In genomic region chr2:92433578-92434374, GRCm38 (mm10) we compare ENCODE assay signal across 8 mouse cellular contexts. TPM values are rescaled to one million over a fixed set of nuclear protein-coding genes. Genes with fewer than 3 reads are reported as not detected.
DNase-seq lines count a peak whose midpoint lies in the region; ATAC-seq and TF ChIP-seq lines count a peak whose summit lies in the region.

Gene Cry2 (minus strand): TSS chr2:92434043.

- no peaks in the 10 kb centered on the region for H3K36me3 ChIP-seq in embryonic facial prominence, embryonic 14.5 days (ENCODE audit: control insufficient read depth, insufficient read depth, low read length)
- H3K36me3 ChIP-seq in heart, adult 2 months (ENCODE audit: control insufficient read depth, insufficient read depth, low read length), result peaks cover 7% of the 10 kb centered on the region
- H3K36me3 ChIP-seq in limb, embryonic 13.5 days, result no peaks in the 10 kb centered on the region
- H3K36me3 ChIP-seq in midbrain, embryonic 16.5 days (ENCODE audit: control insufficient read depth, insufficient read depth, low read length), result no peaks in the 10 kb centered on the region

- peaks cover 30% of the 10 kb centered on the region for H3K4me1 ChIP-seq in embryonic facial prominence, embryonic 14.5 days (ENCODE audit: control insufficient read depth, insufficient read depth, low read length)
- H3K4me1 ChIP-seq in heart, adult 2 months (ENCODE audit: control insufficient read depth, insufficient read depth, low read length), result peaks cover 26% of the 10 kb centered on the region
- H3K4me1 ChIP-seq in limb, embryonic 13.5 days, result peaks cover 50% of the 10 kb centered on the region
- peaks cover 35% of the 10 kb centered on the region for H3K4me1 ChIP-seq in midbrain, embryonic 16.5 days (ENCODE audit: control insufficient read depth, insufficient read depth, low read length)

- H3K4me2 ChIP-seq in embryonic facial prominence, embryonic 14.5 days (ENCODE audit: low read depth, low read length), result peak within 1 kb of the TSS; percentile 63
- peak within 1 kb of the TSS; percentile 83 for H3K4me2 ChIP-seq in limb, embryonic 13.5 days (replicated peaks)
- H3K4me2 ChIP-seq in midbrain, embryonic 16.5 days (ENCODE audit: low read length), result peak within 1 kb of the TSS; percentile 93

- H3K79me2 ChIP-seq in heart, adult 2 months (replicated peaks; ENCODE audit: control insufficient read depth, insufficient read depth, low read length), result peaks cover 3% of the 10 kb centered on the region; the same call in 1 of the 2 replicates

- no peak; the same call in 1 of the 2 replicates for TF ChIP-seq CTCF in heart, adult 2 months (IDR thresholded peaks at IDR 0.05)

- intact Hi-C loops in heart, adult 2 months (cut with DNase I), result loop anchor here (1.0 to 5.0 kb wide), 3 partner anchors 26 to 251 kb away; partner anchors contain the start of genes Large2 and Pex16

- peak within 1 kb of the TSS; percentile 92 for H3K4me3 ChIP-seq in embryonic facial prominence, embryonic 14.5 days (ENCODE audit: low read depth, low read length)
- H3K4me3 ChIP-seq in heart, adult 2 months, result peak within 1 kb of the TSS; percentile 89
- H3K4me3 ChIP-seq in limb, embryonic 13.5 days, result peak within 1 kb of the TSS; percentile 94
- peak within 1 kb of the TSS; percentile 82 for H3K4me3 ChIP-seq in midbrain, embryonic 16.5 days (ENCODE audit: low read depth, low read length)

- no peaks in the 10 kb centered on the region; the same call in 1 of the 2 replicates for H3K27me3 ChIP-seq in embryonic facial prominence, embryonic 14.5 days (replicated peaks; ENCODE audit: control insufficient read depth, insufficient read depth, low read length)
- H3K27me3 ChIP-seq in heart, adult 2 months (ENCODE audit: control insufficient read depth, insufficient read depth, low read length), result no peaks in the 10 kb centered on the region
- peaks cover 7% of the 10 kb centered on the region; the same call in 1 of the 2 replicates for H3K27me3 ChIP-seq in limb, embryonic 13.5 days
- H3K27me3 ChIP-seq in midbrain, embryonic 16.5 days (ENCODE audit: control insufficient read depth, insufficient read depth, low read depth, low read length), result no peaks in the 10 kb centered on the region

- peak within 1 kb of the TSS; percentile 31; the same call in 1 of the 2 replicates for H3K27ac ChIP-seq in embryonic facial prominence, embryonic 14.5 days (replicated peaks; ENCODE audit: low read depth, low read length)
- H3K27ac ChIP-seq in heart, adult 2 months, result peak within 1 kb of the TSS; percentile 85
- H3K27ac ChIP-seq in limb, embryonic 13.5 days, result peak within 1 kb of the TSS; percentile 33; the same call in 1 of the 2 replicates
- peak within 1 kb of the TSS; percentile 73 for H3K27ac ChIP-seq in midbrain, embryonic 16.5 days (ENCODE audit: low read length)

- TF ChIP-seq EP300 in heart, adult 2 months (IDR thresholded peaks at IDR 0.05; ENCODE audit: insufficient read depth, low read depth, low read length), result peak; percentile 74

- H3K9ac ChIP-seq in embryonic facial prominence, embryonic 14.5 days (ENCODE audit: low read depth, low read length), result peak within 1 kb of the TSS; percentile 79
- peak within 1 kb of the TSS; percentile 98 for H3K9ac ChIP-seq in heart, adult 2 months (ENCODE audit: low read depth, low read length)
- H3K9ac ChIP-seq in limb, embryonic 13.5 days, result peak within 1 kb of the TSS; percentile 89
- H3K9ac ChIP-seq in midbrain, embryonic 16.5 days (ENCODE audit: low read depth, low read length), result peak within 1 kb of the TSS; percentile 87

- DNase-seq in 3T3-L1 (ENCODE audit: low read depth, low spot score), result peak; percentile 99
- peak; percentile 92 to 99 for DNase-seq in adrenal gland, postnatal 4 days (ENCODE audit: low spot score in 2 of 2)
- DNase-seq in embryonic facial prominence, embryonic 14.5 days (ENCODE audit: low spot score), result peak; percentile 99
- peak; percentile 97 to 99 for DNase-seq in heart, adult 2 months
- peak; percentile 99 for DNase-seq in kidney, adult 8-10 months
- DNase-seq in spleen, postnatal 10 days (ENCODE audit: low spot score in 2 of 2), result peak; percentile 93 to 97

- peak; percentile 91 for TF ChIP-seq POLR2A in heart, adult 2 months (IDR thresholded peaks at IDR 0.05; ENCODE audit: insufficient read depth, low read depth, low read length)

- ATAC-seq in embryonic facial prominence, embryonic 14.5 days (ENCODE audit: low read depth), result peak; percentile 98
- ATAC-seq in limb, embryonic 13.5 days (ENCODE audit: low FRiP score, low read depth), result peak; percentile 99
- ATAC-seq in midbrain, embryonic 16.5 days, result peak; percentile 98

- under 1% methylated on average over 31 of the region's 76 CpGs for WGBS in embryonic facial prominence, embryonic 14.5 days
- WGBS in heart, adult 2 months, result under 1% methylated on average over 76 of the region's 76 CpGs
- under 1% methylated on average over 75 of the region's 76 CpGs for WGBS in limb, embryonic 13.5 days
- under 1% methylated on average over 72 of the region's 76 CpGs for WGBS in midbrain, embryonic 16.5 days

- H3K9me3 ChIP-seq in embryonic facial prominence, embryonic 14.5 days (ENCODE audit: control insufficient read depth, low read length), result no peaks in the 10 kb centered on the region
- H3K9me3 ChIP-seq in limb, embryonic 13.5 days, result no peaks in the 10 kb centered on the region
- H3K9me3 ChIP-seq in midbrain, embryonic 16.5 days (replicated peaks; ENCODE audit: control insufficient read depth, low read length, poor library complexity, severe bottlenecking), result no peaks in the 10 kb centered on the region

RNA-seq across cellular contexts. Expression of gene Cry2, which starts in this region (rescaled TPM):
- total RNA-seq in adrenal gland, postnatal 4 days (2021), result 10 to 100 TPM; 58.6 to 65.8 TPM
- 26.6 and 27.1 TPM in 2 replicates for polyA plus RNA-seq in embryonic facial prominence, embryonic 14.5 days (2014; fragmentation: Nextera tagmentation; extraction: Ambion mirVana)
- total RNA-seq in heart, adult 2 months (2021), result 10 to 100 TPM; 12.7 to 29.3 TPM
- polyA plus RNA-seq in heart, adult 2 months (2012; rRNA removed), result 19.1 and 24.5 TPM in 2 replicates
- 31.0 and 34.9 TPM in 2 replicates for polyA plus RNA-seq in limb, embryonic 13.5 days (2015; fragmentation: Nextera tagmentation; extraction: Ambion mirVana)
- 51.6 and 53.4 TPM in 2 replicates for polyA plus RNA-seq in midbrain, embryonic 16.5 days (2015; fragmentation: Nextera tagmentation; extraction: Ambion mirVana)

Comparison
In these comparisons a context has a peak if more than half of its experiments do, and no peak if none do; other contexts are left out.
1. Peak in every context shown above with its lines: DNase-seq, ATAC-seq, H3K4me3 ChIP-seq and H3K27ac ChIP-seq.
2. H3K27ac ChIP-seq: peak in every context shown above with its lines; median percentile 85 in heart, adult 2 months; 73 in midbrain, embryonic 16.5 days; 33 in limb, embryonic 13.5 days; 31 in embryonic facial prominence, embryonic 14.5 days.